In the genomic region with DNA sequence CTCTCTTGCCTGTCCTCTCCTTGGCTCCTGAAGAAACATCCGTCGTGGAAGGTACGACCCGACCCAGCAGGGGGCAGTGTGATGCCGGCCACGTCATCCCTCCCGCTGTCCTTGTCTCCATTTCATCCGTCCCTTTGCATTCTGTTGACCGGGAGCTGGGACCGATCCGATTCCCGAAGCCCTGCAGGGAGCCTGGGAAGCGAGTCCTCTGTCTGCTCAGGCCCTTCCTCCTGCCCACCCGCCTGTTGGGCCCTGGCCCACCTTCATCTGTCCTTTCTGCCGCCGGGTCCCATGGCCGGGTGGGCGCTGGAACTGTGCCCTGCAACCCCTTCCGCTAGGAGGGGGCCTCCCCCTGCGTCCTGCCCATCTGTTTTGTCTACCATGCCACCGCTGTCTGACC, we compare ENCODE assay signal across 8 mouse cellular contexts. TPM values are rescaled to one million over a fixed set of nuclear protein-coding genes. Genes with fewer than 3 reads are reported as not detected.
DNase-seq lines count a peak whose midpoint lies in the region; ATAC-seq and TF ChIP-seq lines count a peak whose summit lies in the region.

No protein-coding gene starts in this region.

- no peaks in the 10 kb centered on the region for H3K9me3 ChIP-seq in embryonic facial prominence, embryonic 12.5 days
- H3K9me3 ChIP-seq in heart, embryonic 11.5 days (replicated peaks; ENCODE audit: control insufficient read depth, low read length): no peaks in the 10 kb centered on the region
- no peaks in the 10 kb centered on the region for H3K9me3 ChIP-seq in kidney, embryonic 15.5 days (replicated peaks)
- no peaks in the 10 kb centered on the region for H3K9me3 ChIP-seq in lung, embryonic 14.5 days (ENCODE audit: low read depth, low read length)

- peak overlapping the region; percentile 56 for H3K9ac ChIP-seq in embryonic facial prominence, embryonic 12.5 days
- H3K9ac ChIP-seq in heart, embryonic 11.5 days (ENCODE audit: low read depth, low read length): peak overlapping the region; percentile 72
- H3K9ac ChIP-seq in kidney, embryonic 15.5 days: peak overlapping the region; percentile 19; the same call in 1 of the 2 replicates
- peak overlapping the region; percentile 42 for H3K9ac ChIP-seq in lung, embryonic 14.5 days

- H3K4me1 ChIP-seq in embryonic facial prominence, embryonic 12.5 days: peaks cover 40% of the 10 kb centered on the region
- H3K4me1 ChIP-seq in heart, embryonic 11.5 days (ENCODE audit: control insufficient read depth, insufficient read depth, low read length): peaks cover 29% of the 10 kb centered on the region
- peaks cover 46% of the 10 kb centered on the region for H3K4me1 ChIP-seq in kidney, embryonic 15.5 days
- H3K4me1 ChIP-seq in lung, embryonic 14.5 days (ENCODE audit: insufficient read depth): 0 out of 2 replicates have a peak, but pooled peaks cover 4% of the 10 kb centered on the region

- 22% methylated on average over 21 of the region's 21 CpGs for WGBS in embryonic facial prominence, embryonic 12.5 days
- WGBS in heart, embryonic 11.5 days (ENCODE audit: insufficient replicate concordance): 29% methylated on average over 21 of the region's 21 CpGs
- WGBS in kidney, embryonic 15.5 days: 25% methylated on average over 21 of the region's 21 CpGs
- WGBS in lung, embryonic 14.5 days: 20% methylated on average over 21 of the region's 21 CpGs

- H3K27ac ChIP-seq in embryonic facial prominence, embryonic 12.5 days: peak overlapping the region; percentile 65
- H3K27ac ChIP-seq in heart, embryonic 11.5 days (ENCODE audit: low read depth, low read length): no peak overlapping the region
- peak overlapping the region; percentile 59 for H3K27ac ChIP-seq in kidney, embryonic 15.5 days
- no peak overlapping the region for H3K27ac ChIP-seq in lung, embryonic 14.5 days (ENCODE audit: low read depth)

- peak; percentile 92 for TF ChIP-seq CTCF in lung, embryonic 14.5 days (IDR thresholded peaks at IDR 0.05; ENCODE audit: low read depth)

- peak; percentile 81 for DNase-seq in 3134 (ENCODE audit: extremely low read depth, insufficient read length, low spot score)
- peak; percentile 88 to 95 for DNase-seq in adrenal gland, adult (ENCODE audit: inconsistent age in 2 of 2, low spot score in 1 of 2)
- peak; percentile 89 for DNase-seq in lung, embryonic 14.5 days
- peak; percentile 76 for DNase-seq in retina, embryonic 14.5 days (ENCODE audit: low spot score)
- DNase-seq in yolk sac, embryonic 10.5 days (ENCODE audit: low spot score): no peak

- peak overlapping the region; percentile 22 for H3K4me3 ChIP-seq in embryonic facial prominence, embryonic 12.5 days
- H3K4me3 ChIP-seq in heart, embryonic 11.5 days (ENCODE audit: low read depth, low read length): peak overlapping the region; percentile 29
- H3K4me3 ChIP-seq in kidney, embryonic 15.5 days (replicated peaks): peak overlapping the region; percentile 31
- H3K4me3 ChIP-seq in lung, embryonic 14.5 days (ENCODE audit: low read depth, low read length): peak overlapping the region; percentile 26

- H3K36me3 ChIP-seq in embryonic facial prominence, embryonic 12.5 days: peaks cover 9% of the 10 kb centered on the region
- H3K36me3 ChIP-seq in heart, embryonic 11.5 days (ENCODE audit: control insufficient read depth, insufficient read depth, low read length): 0 out of 2 replicates have a peak, but pooled peaks cover 3% of the 10 kb centered on the region
- H3K36me3 ChIP-seq in kidney, embryonic 15.5 days: peaks cover 8% of the 10 kb centered on the region; the same call in 1 of the 2 replicates
- no peaks in the 10 kb centered on the region for H3K36me3 ChIP-seq in lung, embryonic 14.5 days (ENCODE audit: insufficient read depth)

- H3K4me2 ChIP-seq in embryonic facial prominence, embryonic 12.5 days (replicated peaks): peak overlapping the region; percentile 53
- H3K4me2 ChIP-seq in heart, embryonic 11.5 days: peak overlapping the region; percentile 64
- H3K4me2 ChIP-seq in kidney, embryonic 15.5 days: peak overlapping the region; percentile 63
- peak overlapping the region; percentile 58 for H3K4me2 ChIP-seq in lung, embryonic 14.5 days

- H3K27me3 ChIP-seq in embryonic facial prominence, embryonic 12.5 days: no peaks in the 10 kb centered on the region
- H3K27me3 ChIP-seq in heart, embryonic 11.5 days (ENCODE audit: control insufficient read depth, insufficient read depth, low read length): peaks cover 7% of the 10 kb centered on the region; the same call in 1 of the 2 replicates
- H3K27me3 ChIP-seq in kidney, embryonic 15.5 days: peaks cover 3% of the 10 kb centered on the region; the same call in 1 of the 2 replicates
- H3K27me3 ChIP-seq in lung, embryonic 14.5 days (ENCODE audit: insufficient read depth, low read length): no peaks in the 10 kb centered on the region

- no peak for ATAC-seq in embryonic facial prominence, embryonic 12.5 days (ENCODE audit: insufficient number of reproducible peaks, insufficient read depth, low FRiP score, low TSS enrichment)
- ATAC-seq in heart, embryonic 11.5 days (replicated peaks; ENCODE audit: insufficient number of reproducible peaks, low FRiP score, low TSS enrichment): no peak; the same call in 1 of the 2 replicates
- ATAC-seq in kidney, embryonic 15.5 days (replicated peaks; ENCODE audit: low FRiP score): 0 out of 2 replicates have a peak, but pooled peaks have one; percentile 8
- peak; percentile 5 for ATAC-seq in lung, embryonic 14.5 days (ENCODE audit: insufficient read depth)

RNA-seq across cellular contexts. Expression of a gene that starts 16.4 kb away (rescaled TPM):
- 23.2 and 25.0 TPM in 2 replicates for polyA plus RNA-seq in embryonic facial prominence, embryonic 12.5 days (2016; fragmentation: Nextera tagmentation; extraction: Ambion mirVana)
- 5.4 and 6.7 TPM in 2 replicates for polyA plus RNA-seq in heart, embryonic 11.5 days (2014; fragmentation: Nextera tagmentation; extraction: Ambion mirVana)
- 7.9 and 11.3 TPM in 2 replicates for polyA plus RNA-seq in kidney, embryonic 15.5 days (2015; fragmentation: Nextera tagmentation; extraction: Ambion mirVana)
- 5.3 and 5.5 TPM in 2 replicates for polyA plus RNA-seq in lung, embryonic 14.5 days (2014; fragmentation: Nextera tagmentation; extraction: Ambion mirVana)

RNA-seq across cellular contexts. Expression of a gene that starts 41.9 kb away (rescaled TPM):
- 103 and 105 TPM in 2 replicates for polyA plus RNA-seq in embryonic facial prominence, embryonic 12.5 days (2016; fragmentation: Nextera tagmentation; extraction: Ambion mirVana)
- polyA plus RNA-seq in heart, embryonic 11.5 days (2014; fragmentation: Nextera tagmentation; extraction: Ambion mirVana): 56.6 and 59.7 TPM in 2 replicates
- polyA plus RNA-seq in kidney, embryonic 15.5 days (2015; fragmentation: Nextera tagmentation; extraction: Ambion mirVana): 59.2 and 63.7 TPM in 2 replicates
- 78.1 and 80.7 TPM in 2 replicates for polyA plus RNA-seq in lung, embryonic 14.5 days (2014; fragmentation: Nextera tagmentation; extraction: Ambion mirVana)

RNA-seq across cellular contexts. Expression of a gene that starts 58.1 kb away (rescaled TPM):
- not detected in 2 replicates for polyA plus RNA-seq in embryonic facial prominence, embryonic 12.5 days (2016; fragmentation: Nextera tagmentation; extraction: Ambion mirVana)
- polyA plus RNA-seq in heart, embryonic 11.5 days (2014; fragmentation: Nextera tagmentation; extraction: Ambion mirVana): not detected in 2 replicates
- 0.48 and 0.71 TPM in 2 replicates for polyA plus RNA-seq in kidney, embryonic 15.5 days (2015; fragmentation: Nextera tagmentation; extraction: Ambion mirVana)
- polyA plus RNA-seq in lung, embryonic 14.5 days (2014; fragmentation: Nextera tagmentation; extraction: Ambion mirVana): 5.4 and 6.8 TPM in 2 replicates

Comparison
In these comparisons a context has a peak if more than half of its experiments do, and no peak if none do; other contexts are left out.
1. ATAC-seq: peak in kidney, embryonic 15.5 days (single experiment) and lung, embryonic 14.5 days (single experiment); none in embryonic facial prominence, embryonic 12.5 days (single experiment) and heart, embryonic 11.5 days (single experiment).
2. H3K27ac ChIP-seq: peak in embryonic facial prominence, embryonic 12.5 days (single experiment) and kidney, embryonic 15.5 days (single experiment); none in heart, embryonic 11.5 days (single experiment) and lung, embryonic 14.5 days (single experiment).
3. H3K9ac ChIP-seq: peak in every context shown above with its lines; median percentile 72 in heart, embryonic 11.5 days; 56 in embryonic facial prominence, embryonic 12.5 days; 42 in lung, embryonic 14.5 days; 19 in kidney, embryonic 15.5 days.
4. Peak in every context shown above with its lines, with median percentiles within 50 percentile points of each other: H3K4me2 ChIP-seq and H3K4me3 ChIP-seq.